In the genomic region with DNA sequence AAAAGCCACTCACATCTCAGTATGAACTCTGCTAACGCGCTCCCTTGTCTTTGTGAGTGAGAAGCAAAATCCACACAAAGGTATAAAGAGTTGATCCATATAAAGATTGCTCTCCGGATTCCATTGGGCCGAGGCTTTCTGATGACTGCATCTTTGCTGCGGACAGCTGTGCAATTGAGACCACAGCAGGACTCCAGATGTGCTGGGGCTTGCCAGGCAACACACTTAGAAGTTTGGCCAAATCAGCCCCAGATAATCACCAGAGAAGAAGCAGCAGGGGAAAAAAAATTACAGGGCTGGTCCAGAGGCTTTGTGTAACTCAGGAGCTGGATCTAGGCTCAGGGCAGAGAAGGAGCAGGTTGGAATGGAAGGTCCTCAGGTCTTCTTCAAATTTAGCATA, we compare ENCODE assay signal across 24 mouse cellular contexts.
"Had no signal": no experiment of that assay in that cellular context is flagged by ENCODE, and none has a peak within 500 bp of the region (broad histone marks: within the 10 kb centered on the region; RNA-seq: fewer than 3 reads in every experiment).

No protein-coding gene starts in this region.

- H3K27me3 ChIP-seq: kidney, embryonic 15.5 days; lung, embryonic 15.5 days; midbrain, embryonic 13.5 days; neural tube, embryonic 13.5 days; stomach, embryonic 15.5 days had no signal

- H3K9ac ChIP-seq: kidney, embryonic 15.5 days; limb, embryonic 12.5 days; liver, embryonic 12.5 days; liver, embryonic 15.5 days; lung, embryonic 15.5 days; midbrain, embryonic 13.5 days; neural tube, embryonic 13.5 days; stomach, embryonic 15.5 days had no signal

- ATAC-seq: liver, embryonic 12.5 days; midbrain, embryonic 13.5 days; midbrain, embryonic 16.5 days had no signal

- H3K4me3 ChIP-seq: kidney, embryonic 15.5 days; layer of hippocampus, adult 2 months; limb, embryonic 12.5 days; liver, embryonic 12.5 days; liver, embryonic 15.5 days; lung, embryonic 15.5 days; megakaryocyte, embryonic 14.5 days; midbrain, embryonic 10.5 days; midbrain, embryonic 13.5 days; myocyte; neural tube, embryonic 13.5 days; stomach, embryonic 15.5 days had no signal

- H3K9me3 ChIP-seq: kidney, embryonic 15.5 days; limb, embryonic 12.5 days; liver, embryonic 12.5 days; liver, embryonic 15.5 days; lung, embryonic 15.5 days; megakaryocyte, embryonic 14.5 days; midbrain, embryonic 10.5 days; midbrain, embryonic 13.5 days; neural tube, embryonic 13.5 days; stomach, embryonic 15.5 days had no signal

- DNase-seq: kidney, adult 8-10 months; kidney, postnatal 10 days; layer of hippocampus, adult 9-11 months; liver; lung, adult 18-20 months; lung, postnatal 10 days; lung, postnatal 36 days; retina, postnatal 1 day; right cerebral cortex, postnatal 25 days; spleen, adult 18-20 months; thymus, postnatal 25 days had no signal

- H3K4me1 ChIP-seq: liver, embryonic 12.5 days; liver, embryonic 15.5 days; megakaryocyte, embryonic 14.5 days; stomach, embryonic 15.5 days had no signal

- H3K27ac ChIP-seq: kidney, embryonic 15.5 days; layer of hippocampus, adult 2 months; limb, embryonic 12.5 days; liver, embryonic 12.5 days; liver, embryonic 15.5 days; lung, embryonic 15.5 days; midbrain, embryonic 10.5 days; midbrain, embryonic 13.5 days; neural tube, embryonic 13.5 days; stomach, embryonic 15.5 days had no signal

- H3K4me2 ChIP-seq: kidney, embryonic 15.5 days; limb, embryonic 12.5 days; liver, embryonic 12.5 days; liver, embryonic 15.5 days; lung, embryonic 15.5 days; midbrain, embryonic 13.5 days; neural tube, embryonic 13.5 days; stomach, embryonic 15.5 days had no signal

- H3K36me3 ChIP-seq: kidney, embryonic 15.5 days; limb, embryonic 12.5 days; liver, embryonic 12.5 days; liver, embryonic 15.5 days; lung, embryonic 15.5 days; midbrain, embryonic 10.5 days; midbrain, embryonic 13.5 days; neural tube, embryonic 13.5 days; stomach, embryonic 15.5 days had no signal
